Mouse (Mus musculus): ENCODE measurements around the gene Zswim2.
"Not testable (repeated sequence)": the region's sequence is repeated elsewhere in the genome, so short reads cannot be mapped to it uniquely, and the experiment has no call there.

Gene Zswim2

DNA sequence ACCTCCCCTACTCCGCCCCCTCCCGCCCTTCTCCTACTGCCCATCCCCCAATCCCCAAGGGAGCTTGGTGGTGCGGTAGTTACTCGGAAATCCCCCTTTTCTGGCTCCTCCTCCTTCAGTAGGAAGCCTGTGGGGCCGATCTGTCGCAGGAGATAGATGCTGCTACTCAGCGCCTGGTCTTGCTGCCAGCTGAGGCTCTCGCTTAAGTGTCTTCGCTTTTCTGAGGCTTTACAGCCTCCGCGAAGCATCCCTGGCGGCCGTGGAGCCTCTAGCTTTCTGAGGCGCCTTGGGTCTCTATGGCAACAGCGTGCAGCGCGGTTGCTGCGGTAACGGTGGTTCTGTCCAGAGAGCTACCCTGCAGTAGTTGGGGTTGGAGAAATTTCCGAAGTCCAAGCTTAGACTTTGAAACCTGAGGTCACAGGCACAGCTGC is at the start of gene Zswim2:
Gene Zswim2, minus strand, starts transcription at position 298 of the 431 bp plus-strand sequence.
- in situ Hi-C loops (cut with MboI; ENCODE audit: unreplicated experiment in 2 of 2) = no loop called here

DNA sequence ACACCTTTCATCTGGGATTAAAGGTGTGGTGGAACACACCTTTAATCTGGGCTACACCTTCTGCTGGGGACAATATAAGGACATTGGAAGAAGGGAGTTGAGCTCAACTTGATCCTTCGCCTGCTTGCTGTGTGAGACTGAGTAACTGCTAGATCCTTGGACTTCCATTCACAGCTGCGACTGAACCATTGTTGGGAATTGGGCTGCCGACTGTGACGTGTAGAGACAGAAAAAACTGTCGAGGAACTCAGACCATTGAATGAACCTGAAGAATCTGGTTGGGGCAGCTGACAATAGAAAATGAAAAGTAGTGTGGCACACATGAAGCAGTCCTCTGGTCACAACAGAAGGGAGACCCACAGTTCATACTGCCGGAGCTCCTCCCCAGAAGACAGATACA is 49.2 kb upstream of the Zswim2 start, which contains the start of gene Gm13691:
Gene Gm13691, plus strand, starts transcription at position 301 of the 400 bp plus-strand sequence.
- in situ Hi-C loops (cut with MboI; ENCODE audit: unreplicated experiment in 2 of 2) = not testable (repeated sequence)

DNA sequence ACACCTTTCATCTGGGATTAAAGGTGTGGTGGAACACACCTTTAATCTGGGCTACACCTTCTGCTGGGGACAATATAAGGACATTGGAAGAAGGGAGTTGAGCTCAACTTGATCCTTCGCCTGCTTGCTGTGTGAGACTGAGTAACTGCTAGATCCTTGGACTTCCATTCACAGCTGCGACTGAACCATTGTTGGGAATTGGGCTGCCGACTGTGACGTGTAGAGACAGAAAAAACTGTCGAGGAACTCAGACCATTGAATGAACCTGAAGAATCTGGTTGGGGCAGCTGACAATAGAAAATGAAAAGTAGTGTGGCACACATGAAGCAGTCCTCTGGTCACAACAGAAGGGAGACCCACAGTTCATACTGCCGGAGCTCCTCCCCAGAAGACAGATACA is 43.4 kb upstream of the Zswim2 start, which contains the start of gene Gm13697:
Gene Gm13697, plus strand, starts transcription at position 301 of the 400 bp plus-strand sequence.
- in situ Hi-C loops (cut with MboI; ENCODE audit: unreplicated experiment in 2 of 2) = not testable (repeated sequence)

DNA sequence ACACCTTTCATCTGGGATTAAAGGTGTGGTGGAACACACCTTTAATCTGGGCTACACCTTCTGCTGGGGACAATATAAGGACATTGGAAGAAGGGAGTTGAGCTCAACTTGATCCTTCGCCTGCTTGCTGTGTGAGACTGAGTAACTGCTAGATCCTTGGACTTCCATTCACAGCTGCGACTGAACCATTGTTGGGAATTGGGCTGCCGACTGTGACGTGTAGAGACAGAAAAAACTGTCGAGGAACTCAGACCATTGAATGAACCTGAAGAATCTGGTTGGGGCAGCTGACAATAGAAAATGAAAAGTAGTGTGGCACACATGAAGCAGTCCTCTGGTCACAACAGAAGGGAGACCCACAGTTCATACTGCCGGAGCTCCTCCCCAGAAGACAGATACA is 37.6 kb upstream of the Zswim2 start, which contains the start of gene Gm13694:
Gene Gm13694, plus strand, starts transcription at position 301 of the 400 bp plus-strand sequence.
- in situ Hi-C loops (cut with MboI; ENCODE audit: unreplicated experiment in 2 of 2) = not testable (repeated sequence)

DNA sequence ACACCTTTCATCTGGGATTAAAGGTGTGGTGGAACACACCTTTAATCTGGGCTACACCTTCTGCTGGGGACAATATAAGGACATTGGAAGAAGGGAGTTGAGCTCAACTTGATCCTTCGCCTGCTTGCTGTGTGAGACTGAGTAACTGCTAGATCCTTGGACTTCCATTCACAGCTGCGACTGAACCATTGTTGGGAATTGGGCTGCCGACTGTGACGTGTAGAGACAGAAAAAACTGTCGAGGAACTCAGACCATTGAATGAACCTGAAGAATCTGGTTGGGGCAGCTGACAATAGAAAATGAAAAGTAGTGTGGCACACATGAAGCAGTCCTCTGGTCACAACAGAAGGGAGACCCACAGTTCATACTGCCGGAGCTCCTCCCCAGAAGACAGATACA is 31.8 kb upstream of the Zswim2 start, which contains the start of gene Gm13696:
Gene Gm13696, plus strand, starts transcription at position 301 of the 400 bp plus-strand sequence.
- in situ Hi-C loops (cut with MboI; ENCODE audit: unreplicated experiment in 2 of 2) = not testable (repeated sequence)

DNA sequence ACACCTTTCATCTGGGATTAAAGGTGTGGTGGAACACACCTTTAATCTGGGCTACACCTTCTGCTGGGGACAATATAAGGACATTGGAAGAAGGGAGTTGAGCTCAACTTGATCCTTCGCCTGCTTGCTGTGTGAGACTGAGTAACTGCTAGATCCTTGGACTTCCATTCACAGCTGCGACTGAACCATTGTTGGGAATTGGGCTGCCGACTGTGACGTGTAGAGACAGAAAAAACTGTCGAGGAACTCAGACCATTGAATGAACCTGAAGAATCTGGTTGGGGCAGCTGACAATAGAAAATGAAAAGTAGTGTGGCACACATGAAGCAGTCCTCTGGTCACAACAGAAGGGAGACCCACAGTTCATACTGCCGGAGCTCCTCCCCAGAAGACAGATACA is 26.0 kb upstream of the Zswim2 start, which contains the start of gene Gm13695:
Gene Gm13695, plus strand, starts transcription at position 301 of the 400 bp plus-strand sequence.
- in situ Hi-C loops (cut with MboI; ENCODE audit: unreplicated experiment in 2 of 2) = not testable (repeated sequence)

DNA sequence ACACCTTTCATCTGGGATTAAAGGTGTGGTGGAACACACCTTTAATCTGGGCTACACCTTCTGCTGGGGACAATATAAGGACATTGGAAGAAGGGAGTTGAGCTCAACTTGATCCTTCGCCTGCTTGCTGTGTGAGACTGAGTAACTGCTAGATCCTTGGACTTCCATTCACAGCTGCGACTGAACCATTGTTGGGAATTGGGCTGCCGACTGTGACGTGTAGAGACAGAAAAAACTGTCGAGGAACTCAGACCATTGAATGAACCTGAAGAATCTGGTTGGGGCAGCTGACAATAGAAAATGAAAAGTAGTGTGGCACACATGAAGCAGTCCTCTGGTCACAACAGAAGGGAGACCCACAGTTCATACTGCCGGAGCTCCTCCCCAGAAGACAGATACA is 20.2 kb upstream of the Zswim2 start, which contains the start of gene Gm13693:
Gene Gm13693, plus strand, starts transcription at position 301 of the 400 bp plus-strand sequence.
- in situ Hi-C loops (cut with MboI; ENCODE audit: unreplicated experiment in 2 of 2) = not testable (repeated sequence)

DNA sequence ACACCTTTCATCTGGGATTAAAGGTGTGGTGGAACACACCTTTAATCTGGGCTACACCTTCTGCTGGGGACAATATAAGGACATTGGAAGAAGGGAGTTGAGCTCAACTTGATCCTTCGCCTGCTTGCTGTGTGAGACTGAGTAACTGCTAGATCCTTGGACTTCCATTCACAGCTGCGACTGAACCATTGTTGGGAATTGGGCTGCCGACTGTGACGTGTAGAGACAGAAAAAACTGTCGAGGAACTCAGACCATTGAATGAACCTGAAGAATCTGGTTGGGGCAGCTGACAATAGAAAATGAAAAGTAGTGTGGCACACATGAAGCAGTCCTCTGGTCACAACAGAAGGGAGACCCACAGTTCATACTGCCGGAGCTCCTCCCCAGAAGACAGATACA is 14.4 kb upstream of the Zswim2 start, which contains the start of gene Gm13698:
Gene Gm13698, plus strand, starts transcription at position 301 of the 400 bp plus-strand sequence.
- in situ Hi-C loops (cut with MboI; ENCODE audit: unreplicated experiment in 2 of 2) = not testable (repeated sequence)

DNA sequence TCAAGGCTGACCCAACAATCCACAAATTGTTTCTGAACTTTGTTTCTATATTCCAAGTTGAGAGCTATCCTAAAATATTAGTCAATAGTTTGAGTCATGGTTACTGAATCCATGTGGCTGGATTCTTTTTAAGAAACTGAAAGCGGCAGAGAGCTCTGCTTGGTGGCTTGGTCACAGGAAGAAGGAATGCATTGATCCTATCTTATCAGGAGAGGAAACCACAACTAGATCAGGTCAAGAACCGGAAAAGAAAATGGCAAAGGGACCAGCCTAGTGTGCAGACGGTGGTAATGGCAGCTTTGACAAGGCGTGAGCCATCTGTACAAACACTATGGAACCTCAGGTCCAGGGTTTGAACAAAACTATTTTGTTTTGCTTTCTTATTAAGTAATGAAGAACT is 764 bp upstream of the Zswim2 start:
- in situ Hi-C loops (cut with MboI; ENCODE audit: unreplicated experiment in 2 of 2) = no loop called here

DNA sequence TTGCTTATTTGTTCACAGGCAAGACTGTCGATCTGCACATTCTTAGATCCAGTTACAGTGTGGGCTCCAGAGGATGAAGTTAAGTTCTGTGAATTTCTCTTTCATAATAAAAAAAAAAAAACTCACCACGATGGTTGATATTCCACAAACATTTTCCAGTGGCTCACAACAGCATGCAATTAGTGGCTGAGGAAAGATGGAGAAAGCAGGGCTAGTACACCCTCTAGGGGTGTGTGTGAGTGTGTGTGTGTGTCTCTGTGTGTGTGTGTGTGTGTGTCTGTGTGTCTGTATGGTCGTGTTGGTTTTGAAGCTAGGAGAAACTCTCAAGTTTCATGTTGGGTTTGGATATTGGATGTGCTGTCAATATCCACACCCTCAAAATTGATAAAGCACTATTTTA is 350 bp upstream of the Zswim2 start:
- in situ Hi-C loops (cut with MboI; ENCODE audit: unreplicated experiment in 2 of 2) = no loop called here

DNA sequence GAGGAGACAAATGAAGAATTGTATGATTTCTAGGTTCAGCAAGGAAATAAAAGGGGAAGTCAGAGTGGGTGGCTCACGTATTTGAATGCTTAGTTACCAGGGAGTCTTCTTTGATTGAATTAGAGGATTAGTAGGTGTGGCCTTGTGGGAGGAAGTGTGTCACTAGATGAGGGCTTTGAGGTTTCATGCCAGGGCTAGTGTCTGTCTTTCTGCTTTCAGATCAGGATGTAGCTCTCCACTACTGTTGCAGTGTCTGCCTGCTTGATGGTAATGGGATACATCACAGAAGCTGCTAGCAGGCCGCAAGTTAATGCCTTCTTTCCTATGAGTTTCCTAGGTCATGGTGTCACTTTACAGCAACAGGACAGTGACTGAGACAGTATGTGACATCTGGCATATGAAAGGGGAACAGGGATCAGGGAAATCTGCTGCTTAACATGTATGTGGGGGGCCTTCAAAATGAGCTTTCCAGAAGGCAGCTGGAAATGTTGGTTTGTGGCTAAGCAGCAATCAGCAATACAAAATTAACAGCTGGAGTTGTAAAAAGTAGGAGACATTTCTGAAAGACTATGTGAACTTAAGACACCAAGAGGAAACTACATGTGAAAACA is 11.4 kb downstream of the Zswim2 start:
- in situ Hi-C loops (cut with MboI; ENCODE audit: unreplicated experiment in 2 of 2) = no loop called here

DNA sequence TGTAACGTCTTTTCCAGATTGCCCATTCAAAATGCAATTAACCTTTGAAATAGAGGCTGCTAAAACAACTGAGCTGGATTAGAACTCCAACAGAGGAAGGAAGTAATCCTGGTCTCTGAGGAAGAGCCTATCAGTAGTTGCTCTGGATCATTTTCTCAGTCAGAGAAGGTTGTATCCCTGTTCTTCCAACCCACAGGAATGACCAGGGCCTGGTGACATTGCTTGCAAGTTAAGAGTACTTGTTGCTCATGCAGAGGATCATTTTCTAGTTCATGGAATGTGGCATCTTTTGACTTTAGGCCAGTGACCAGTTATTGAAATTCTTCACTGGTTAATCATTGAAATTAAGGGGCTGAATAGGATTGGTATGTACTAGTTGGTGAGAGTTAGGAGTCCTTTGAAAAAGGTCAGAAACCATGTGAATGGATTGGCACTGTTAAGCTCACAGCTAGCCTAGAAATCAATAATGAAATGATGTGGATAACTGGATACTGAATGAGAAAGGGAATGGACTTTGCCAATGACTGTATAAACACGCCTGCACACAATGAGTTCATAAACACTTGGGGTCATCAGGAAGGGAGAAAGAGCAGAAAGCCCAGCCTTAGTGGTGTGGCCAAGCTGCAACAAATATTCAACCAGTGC is 39.0 kb downstream of the Zswim2 start:
- in situ Hi-C loops (cut with MboI; ENCODE audit: unreplicated experiment in 2 of 2) = loop anchor here in 1 of 2 experiments (25.0 kb wide), 1 partner anchor 1685 kb away; the partner anchor contains the start of genes Olfr996 and Olfr998

DNA sequence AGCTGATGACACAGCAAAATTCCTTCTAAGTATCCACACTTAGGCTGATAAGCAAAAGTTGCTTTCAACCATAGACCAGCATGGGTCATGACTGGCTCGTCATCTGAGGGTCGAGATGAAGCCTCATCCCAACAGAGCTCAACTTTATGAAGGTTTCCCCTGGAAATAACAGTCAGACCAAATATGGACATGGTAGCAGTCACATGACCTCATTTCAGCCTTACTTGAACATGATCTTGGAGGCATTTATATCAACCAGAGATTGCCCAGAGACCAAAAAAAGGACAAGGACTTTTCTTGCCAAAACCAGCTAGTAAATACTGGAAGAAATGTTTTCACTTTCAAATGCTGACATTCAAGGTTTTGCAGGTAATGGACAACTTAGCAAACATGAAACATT is 47.3 kb downstream of the Zswim2 start:
- in situ Hi-C loops (cut with MboI; ENCODE audit: unreplicated experiment in 2 of 2) = no loop called here

DNA sequence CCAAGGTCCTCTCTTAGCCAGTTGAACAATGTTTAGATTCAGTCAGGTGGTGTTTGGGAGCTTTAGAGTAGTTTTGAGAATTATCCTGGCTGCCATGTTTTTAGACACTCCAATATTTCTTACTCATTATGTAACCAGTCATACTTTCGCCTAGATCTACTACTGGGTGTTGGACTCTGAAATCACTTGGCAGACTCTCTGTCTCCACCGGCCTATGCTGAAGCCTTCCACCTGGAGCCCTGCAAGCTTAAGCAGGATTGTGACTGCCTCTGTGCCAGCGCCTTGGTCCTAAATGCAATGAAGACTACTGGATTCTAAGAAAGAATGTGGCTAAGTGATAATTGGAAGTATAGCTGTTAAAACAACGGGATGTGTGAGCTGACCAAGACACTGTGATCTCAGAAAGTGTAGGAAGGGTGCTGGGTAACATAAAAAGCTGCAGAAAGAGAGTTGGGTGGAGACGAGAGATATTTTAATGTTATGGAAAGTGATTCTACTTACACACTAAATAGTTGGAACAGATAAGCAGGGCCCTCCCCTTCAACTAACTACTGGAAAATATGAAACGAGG is 57.1 kb downstream of the Zswim2 start:
- in situ Hi-C loops (cut with MboI; ENCODE audit: unreplicated experiment in 2 of 2) = no loop called here

Data from v-Abl transformed pro-B cells (cell line).